Mouse (Mus musculus) CH12.LX (cell line): ENCODE results near the gene Prkag1.

Experiments
- CTCF ChIP-seq, 2 experiments: IDR thresholded peaks in 1 of 2; conservative IDR thresholded peaks in 1 of 2; 2 replicates each; pipeline ENCODE4 v1.5.1; 2011 to 2012; ENCODE audit warnings: low read depth in 2 of 2, low read length in 2 of 2, improper control_type of control experiment in 1 of 2, inconsistent platforms in 1 of 2, mild to moderate bottlenecking in 1 of 2, moderate library complexity in 1 of 2
- POLR2A ChIP-seq: IDR thresholded peaks from 2 replicates; pipeline ENCODE4 v1.6.1; 2011; ENCODE audit warnings: low read depth, mild to moderate bottlenecking, improper control_type of control experiment, low read length
- USF1 ChIP-seq: IDR thresholded peaks from 2 replicates; pipeline ENCODE4 v1.6.1; 2014; ENCODE audit warnings: low read depth, mild to moderate bottlenecking, inconsistent platforms, low read length, improper control_type of control experiment

DNA sequence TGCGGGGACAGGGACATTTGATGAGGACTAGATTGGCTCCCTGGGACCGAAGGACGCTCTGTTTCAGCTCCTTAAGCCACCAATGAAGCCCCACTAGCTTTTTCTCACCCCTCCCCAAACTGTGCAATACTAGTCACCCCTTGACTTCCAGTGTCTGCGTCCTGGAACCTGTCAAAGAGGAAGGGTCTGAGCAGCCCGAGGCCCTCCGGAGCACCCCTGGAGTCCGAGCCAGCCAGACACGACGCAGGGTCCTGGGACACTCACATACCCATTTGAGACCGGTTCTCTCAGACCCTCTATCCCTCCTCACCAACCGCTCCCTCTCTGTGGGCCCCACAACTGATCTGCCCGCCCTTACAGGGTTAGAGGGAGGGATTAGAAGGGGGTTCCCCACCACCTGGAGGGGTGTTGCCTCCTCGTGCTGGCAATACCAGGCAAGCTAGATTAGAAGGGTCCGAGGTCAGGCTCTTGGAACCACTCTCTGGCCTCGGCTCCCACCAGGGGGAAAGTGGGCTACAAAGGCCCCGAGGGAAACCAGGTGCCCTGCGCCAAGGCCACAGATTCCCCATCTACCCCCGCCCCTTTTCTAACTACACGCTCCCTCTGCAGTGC is 54.2 kb downstream of the Prkag1 start:
- TF ChIP-seq POLR2A: peak; percentile 52
- no peak for TF ChIP-seq CTCF (conservative IDR thresholded peaks at IDR 0.05 in 1 of 2, IDR thresholded peaks at IDR 0.05 in 1 of 2; ENCODE audit: low read depth in 2 of 2, low read length in 2 of 2)
- TF ChIP-seq USF1: no peak
